Mouse (Mus musculus) thymus, postnatal 0 days (tissue): ENCODE measurements around the gene Olfr549. TPM values are rescaled to one million over a fixed set of nuclear protein-coding genes. Genes with fewer than 3 reads are reported as not detected.

ENCODE experiments used
- DNase-seq: peaks from one replicate; pipeline ENCODE4 v3.0.0-alpha.2; 2015; ENCODE audit warnings: low spot score
- polyA plus RNA-seq: library from polyadenylated mRNA; unstranded; fragments of >200 nt; fragmentation: Nextera tagmentation; extraction: Ambion mirVana; gene quantifications from 2 replicates; pipeline ENCODE4 v1.2.1, GENCODE M21; 2015

The Olfr549 gene
- polyA plus RNA-seq, 1 experiment from 2014 or later = not detected

- DNase-seq = no peak
These were observed 42.1 kb downstream of the Olfr549 start, which contains the start of gene Olfr551 for GRCm38 (mm10) chr7:102591786-102592185. Gene Olfr551 (minus strand): TSS chr7:102591886.

DNA sequence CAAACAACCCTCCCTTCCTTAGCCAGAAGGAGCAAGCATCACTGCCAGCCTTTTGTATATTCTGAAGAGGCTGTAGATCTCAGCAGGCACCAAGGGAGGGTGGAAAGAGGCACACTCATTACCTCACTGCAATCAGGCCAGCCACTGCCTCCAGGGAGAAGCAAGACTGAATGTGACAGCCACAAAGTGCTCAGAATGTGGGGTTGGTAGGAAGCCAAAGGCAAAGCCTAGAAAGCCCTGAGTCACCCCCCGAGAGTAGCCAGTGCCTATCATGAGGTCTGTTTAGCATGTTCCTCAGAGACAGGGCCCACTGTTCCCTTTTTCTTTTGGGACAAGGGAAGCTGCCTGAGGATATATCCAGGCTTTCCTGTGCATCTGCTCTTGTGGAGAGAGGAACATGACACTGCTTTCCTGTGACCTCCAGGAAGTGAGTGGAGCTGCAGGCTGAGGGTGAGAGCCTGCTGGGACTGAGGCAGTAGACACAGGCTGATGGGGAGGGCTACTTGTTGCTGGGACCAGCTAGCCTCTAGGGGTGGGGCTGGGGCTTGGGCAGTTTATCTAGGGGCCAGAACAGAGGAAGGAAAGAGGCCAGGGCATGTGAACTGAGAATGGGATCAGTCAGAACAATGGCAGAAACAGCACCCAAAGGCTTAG lies 47.8 kb downstream of the Olfr549 start, which contains the start of gene Olfr552:
Olfr552 (plus strand) TSS at position 393 of the 654 bp plus-strand sequence.
- DNase-seq = no peak

Other genes with a start within 250 kb of the Olfr549 start
- gene Rrm1, start 108.2 kb upstream of the Olfr549 start, polyA plus RNA-seq = 143 and 151 TPM in 2 replicates
- 0.14 and 0.34 TPM in 2 replicates for gene Olfr543, start 68.2 kb upstream of the Olfr549 start, polyA plus RNA-seq
- 0.05 TPM in 1 of 2 replicates, not detected in the other for gene Olfr544, start 61.6 kb upstream of the Olfr549 start, polyA plus RNA-seq
- 0.08 TPM in 1 of 2 replicates, not detected in the other for gene Olfr545, start 50.3 kb upstream of the Olfr549 start, polyA plus RNA-seq
- not detected in 2 replicates for gene Olfr547, start 15.1 kb upstream of the Olfr549 start, polyA plus RNA-seq
- gene Olfr548-ps1, start 9.0 kb upstream of the Olfr549 start, polyA plus RNA-seq = not detected in 2 replicates
- 3.0 and 3.9 TPM in 2 replicates for gene Trim21, start 15.6 kb downstream of the Olfr549 start, polyA plus RNA-seq
- 0.26 TPM in 1 of 2 replicates, not detected in the other for gene Olfr550, start 21.6 kb downstream of the Olfr549 start, polyA plus RNA-seq
- gene Olfr551, start 42.0 kb downstream of the Olfr549 start, polyA plus RNA-seq = not detected in 2 replicates
- gene Olfr552, start 47.9 kb downstream of the Olfr549 start, polyA plus RNA-seq = not detected in 2 replicates
- gene Olfr553, start 68.3 kb downstream of the Olfr549 start, polyA plus RNA-seq = not detected in 2 replicates
- not detected in 2 replicates for gene Olfr554, start 88.6 kb downstream of the Olfr549 start, polyA plus RNA-seq
- not detected in 2 replicates for gene Olfr555, start 109.0 kb downstream of the Olfr549 start, polyA plus RNA-seq
- gene Olfr556, start 115.0 kb downstream of the Olfr549 start, polyA plus RNA-seq = not detected in 2 replicates
- gene Trim68, start 137.5 kb downstream of the Olfr549 start, polyA plus RNA-seq = 8.1 and 8.6 TPM in 2 replicates
- not detected in 2 replicates for gene Olfr557, start 146.0 kb downstream of the Olfr549 start, polyA plus RNA-seq
- gene Olfr558, start 152.3 kb downstream of the Olfr549 start, polyA plus RNA-seq = 0.37 and 0.38 TPM in 2 replicates
- gene Olfr33, start 169.2 kb downstream of the Olfr549 start, polyA plus RNA-seq = not detected in 2 replicates
- gene Olfr559, start 177.6 kb downstream of the Olfr549 start, polyA plus RNA-seq = not detected in 2 replicates
- not detected in 2 replicates for gene Olfr560, start 209.5 kb downstream of the Olfr549 start, polyA plus RNA-seq
- 0.05 and 0.10 TPM in 2 replicates for gene Olfr78, start 209.6 kb downstream of the Olfr549 start, polyA plus RNA-seq
- not detected in 2 replicates for gene Olfr561, start 221.4 kb downstream of the Olfr549 start, polyA plus RNA-seq